Mouse (Mus musculus) CH12.LX (cell line): ENCODE measurements around the gene Klhl21. TPM values are rescaled to one million over a fixed set of nuclear protein-coding genes. Genes with fewer than 3 reads are reported as not detected.

Experiments used
- DNase-seq: peaks from one replicate; pipeline ENCODE4 v3.0.0-alpha.2; 2013; ENCODE audit errors: extremely low read depth
- H3K27ac ChIP-seq: 2 replicates; pipeline ENCODE4 v1.5.1; 2012; ENCODE audit warnings: low read depth, mild to moderate bottlenecking, control low read depth, moderate library complexity; ENCODE audit not compliant: insufficient read depth
- H3K27me3 ChIP-seq: replicated peaks from 2 replicates; pipeline ENCODE3; 2012; ENCODE audit warnings: inconsistent platforms
- H3K36me3 ChIP-seq, 2 experiments: replicated peaks in 1 of 2; 2 replicates each; pipeline versions ENCODE3 to v1.6.1; 2012; ENCODE audit warnings: inconsistent platforms in 1 of 2, low read length in 1 of 2, mild to moderate bottlenecking in 1 of 2, mixed read lengths in 1 of 2, moderate library complexity in 1 of 2; ENCODE audit not compliant: control insufficient read depth in 1 of 2, insufficient read depth in 1 of 2
- H3K4me1 ChIP-seq, 2 experiments: 2 replicates each; pipeline ENCODE4 v1.6.1; 2012; ENCODE audit warnings: inconsistent platforms in 1 of 2, moderate library complexity in 1 of 2; ENCODE audit not compliant: insufficient read depth in 2 of 2, control insufficient read depth in 1 of 2
- H3K4me2 ChIP-seq: 2 replicates; pipeline ENCODE4 v1.6.1; 2012; ENCODE audit warnings: low read depth, mild to moderate bottlenecking, control low read depth; ENCODE audit not compliant: poor library complexity, insufficient read depth, severe bottlenecking
- H3K4me3 ChIP-seq, 3 experiments: fragments of 150-350 bp in 1 of 3; sonication (generic) in 1 of 3; replicated peaks in 1 of 3; 2 replicates each; pipeline versions ENCODE3 to v1.5.1; 2011 to 2012; ENCODE audit warnings: low read depth in 2 of 3, low read length in 2 of 3, mild to moderate bottlenecking in 2 of 3, moderate library complexity in 2 of 3, control low read depth in 1 of 3, improper control_type of control experiment in 1 of 3, inconsistent platforms in 1 of 3, mixed read lengths in 1 of 3; ENCODE audit not compliant: poor library complexity in 1 of 3
- H3K79me2 ChIP-seq: replicated peaks from 2 replicates; pipeline ENCODE4 v1.6.1; 2012; ENCODE audit warnings: mild to moderate bottlenecking, moderate library complexity; ENCODE audit not compliant: control insufficient read depth, poor library complexity, insufficient read depth, severe bottlenecking; ENCODE audit errors: extremely low read depth
- H3K9ac ChIP-seq: 2 replicates; pipeline ENCODE4 v1.6.1; 2012; ENCODE audit warnings: low read depth, mild to moderate bottlenecking, control low read depth, moderate library complexity; ENCODE audit not compliant: insufficient read depth
- H3K9me3 ChIP-seq: replicated peaks from 2 replicates; pipeline ENCODE3; 2012; ENCODE audit warnings: low read length, inconsistent platforms, mixed read lengths
- CHD1 ChIP-seq: IDR thresholded peaks from 2 replicates; pipeline ENCODE4 v1.6.1; 2012; ENCODE audit warnings: low read depth, low read length, improper control_type of control experiment, inconsistent platforms
- CHD2 ChIP-seq: IDR thresholded peaks from 2 replicates; pipeline ENCODE4 v1.6.1; 2011; ENCODE audit warnings: low read length, improper control_type of control experiment
- CTCF ChIP-seq, 2 experiments: IDR thresholded peaks in 1 of 2; conservative IDR thresholded peaks in 1 of 2; 2 replicates each; pipeline ENCODE4 v1.5.1; 2011 to 2012; ENCODE audit warnings: low read depth in 2 of 2, low read length in 2 of 2, improper control_type of control experiment in 1 of 2, inconsistent platforms in 1 of 2, mild to moderate bottlenecking in 1 of 2, moderate library complexity in 1 of 2
- E2F4 ChIP-seq: IDR thresholded peaks from 2 replicates; pipeline ENCODE4 v1.6.1; 2011; ENCODE audit warnings: low read depth, low read length, improper control_type of control experiment; ENCODE audit not compliant: insufficient replicate concordance
- ELF1 ChIP-seq: IDR thresholded peaks from 2 replicates; pipeline ENCODE4 v1.6.1; 2014; ENCODE audit warnings: low read depth, mild to moderate bottlenecking, inconsistent platforms, low read length, improper control_type of control experiment
- EP300 ChIP-seq: IDR thresholded peaks from 2 replicates; pipeline ENCODE4 v1.6.1; 2011; ENCODE audit warnings: low read length, improper control_type of control experiment
- IRF4 ChIP-seq: IDR thresholded peaks from 2 replicates; pipeline ENCODE4 v1.6.1; 2014; ENCODE audit warnings: low read depth, mild to moderate bottlenecking, inconsistent platforms, low read length, improper control_type of control experiment
- MAFK ChIP-seq: IDR thresholded peaks from 2 replicates; pipeline ENCODE4 v1.6.1; 2011; ENCODE audit warnings: low read length, improper control_type of control experiment; ENCODE audit not compliant: insufficient replicate concordance
- MAX ChIP-seq: IDR thresholded peaks from 2 replicates; pipeline ENCODE4 v1.6.1; 2011; ENCODE audit warnings: low read length, improper control_type of control experiment
- MEF2A ChIP-seq: IDR thresholded peaks from 2 replicates; pipeline ENCODE4 v1.6.1; 2014; ENCODE audit warnings: low read depth, mild to moderate bottlenecking, inconsistent platforms, low read length, improper control_type of control experiment, borderline replicate concordance
- MXI1 ChIP-seq: IDR thresholded peaks from 2 replicates; pipeline ENCODE4 v1.6.1; 2011; ENCODE audit warnings: mild to moderate bottlenecking, low read depth, low read length, improper control_type of control experiment
- MYC ChIP-seq: IDR thresholded peaks from 2 replicates; pipeline ENCODE4 v1.6.1; 2011; ENCODE audit warnings: low read depth, mild to moderate bottlenecking, improper control_type of control experiment, low read length
- NELFE ChIP-seq: IDR thresholded peaks from 2 replicates; pipeline ENCODE4 v1.6.1; 2011; ENCODE audit warnings: low read depth, low read length, improper control_type of control experiment
- NRF1 ChIP-seq: IDR thresholded peaks from 2 replicates; pipeline ENCODE4 v1.6.1; 2014; ENCODE audit warnings: low read depth, mild to moderate bottlenecking, inconsistent platforms, low read length, improper control_type of control experiment, moderate library complexity
- POLR2A ChIP-seq: IDR thresholded peaks from 2 replicates; pipeline ENCODE4 v1.6.1; 2011; ENCODE audit warnings: low read depth, mild to moderate bottlenecking, improper control_type of control experiment, low read length
- RAD21 ChIP-seq: IDR thresholded peaks from 2 replicates; pipeline ENCODE4 v1.6.1; 2011; ENCODE audit warnings: low read depth, mild to moderate bottlenecking, low read length, improper control_type of control experiment, moderate library complexity
- RCOR1 ChIP-seq: conservative IDR thresholded peaks from 2 replicates; pipeline ENCODE4 v1.6.1; 2012; ENCODE audit warnings: low read depth, mild to moderate bottlenecking, inconsistent platforms, low read length, improper control_type of control experiment
- SIN3A ChIP-seq: IDR thresholded peaks from 2 replicates; pipeline ENCODE4 v1.6.1; 2012; ENCODE audit warnings: low read length, improper control_type of control experiment, inconsistent platforms
- TBP ChIP-seq: conservative IDR thresholded peaks from 2 replicates; pipeline ENCODE4 v1.6.1; 2011; ENCODE audit warnings: low read depth, low read length, improper control_type of control experiment
- TCF12 ChIP-seq: IDR thresholded peaks from 2 replicates; pipeline ENCODE4 v1.6.1; 2014; ENCODE audit warnings: low read depth, mild to moderate bottlenecking, inconsistent platforms, low read length, improper control_type of control experiment
- USF2 ChIP-seq: conservative IDR thresholded peaks from 2 replicates; pipeline ENCODE4 v1.6.1; 2011; ENCODE audit warnings: low read depth, low read length, improper control_type of control experiment
- ZMIZ1 ChIP-seq: IDR thresholded peaks from 2 replicates; pipeline ENCODE4 v1.6.1; 2012; ENCODE audit warnings: low read depth, mild to moderate bottlenecking, inconsistent platforms, low read length, improper control_type of control experiment
- ZNF384 ChIP-seq: IDR thresholded peaks from 2 replicates; pipeline ENCODE4 v1.6.1; 2012; ENCODE audit warnings: low read depth, low read length, improper control_type of control experiment, inconsistent platforms
- dilution Hi-C: fragments of 300-500 bp; cut with MboI; formaldehyde crosslinking; loops from 2 replicates; pipeline ENCODE4 v1.14.3; 2020; ENCODE audit warnings: low sequenced_read_pairs; ENCODE audit not compliant: extremely low pct_unique_long_range_greater_than_20kb, extremely low pct_ligation_motif_present
- in situ Hi-C: fragments of 300-500 bp; cut with MboI; formaldehyde crosslinking; loops from 3 replicates; pipeline ENCODE4 v1.14.3; 2019; ENCODE audit warnings: low sequenced_read_pairs, low pct_ligation_motif_present, low pct_unique_long_range_greater_than_20kb, mixed read lengths
- polyA plus RNA-seq: library from polyadenylated mRNA; unstranded; fragments of >175 nt; gene quantifications from 2 replicates; pipeline ENCODE4 v1.2.1, GENCODE M21; 2012; ENCODE audit warnings: low read depth; ENCODE audit not compliant: insufficient read length
- total RNA-seq, 2 experiments: library from RNA; depleted of rRNA; stranded (reverse); fragments of 300-350 nt in 1 of 2; fragments of >200 nt in 1 of 2; gene quantifications; 2 replicates each; pipeline ENCODE4 v1.2.3; 2012 to 2014

Klhl21 gene
- total and polyA plus RNA-seq, 3 experiments, result 4.4 to 9.4 (median 7.1) TPM

GRCm38 (mm10) chr4:152020024-152020423, 11.4 kb downstream of the Klhl21 start:
- Histone ChIP-seq H3K27ac (no peak overlapping the region), H3K36me3 (peaks cover 65 to 98% of the 10 kb centered on the region in 2 experiments), H3K9ac (no peak overlapping the region), H3K27me3 (no peaks in the 10 kb centered on the region), H3K4me2 (no peak overlapping the region), H3K4me1 (peaks cover 6 to 9% of the 10 kb centered on the region in 2 experiments; a peak in 3 of 4 replicates), H3K79me2 (peaks cover 3% of the 10 kb centered on the region; the same call in 1 of the 2 replicates), H3K9me3 (no peaks in the 10 kb centered on the region), H3K4me3 (no peak overlapping the region)
- dilution Hi-C loops (no loop called here), in situ Hi-C loops (no loop called here)
- TF ChIP-seq MAX, result no peak
- TF ChIP-seq NELFE, result no peak
- TF ChIP-seq MEF2A, result no peak
- DNase-seq, result no peak

GRCm38 (mm10) chr4:152021568-152022097, 13.0 kb downstream of the Klhl21 start:
- peaks cover 19% of the 10 kb centered on the region for H3K79me2 ChIP-seq
- TF ChIP-seq CHD1, result no peak
- TF ChIP-seq NRF1, result no peak
- no peak for TF ChIP-seq ZNF384
- no peak for TF ChIP-seq E2F4
- TF ChIP-seq TBP, result no peak
- no peak for TF ChIP-seq SIN3A
- no peak for TF ChIP-seq USF2
- TF ChIP-seq MAFK, result peak; percentile 85
- no peak for TF ChIP-seq EP300
- no peak for TF ChIP-seq RCOR1
- no peak for TF ChIP-seq POLR2A
- TF ChIP-seq TCF12, result no peak
- peak in 1 of 2 experiments; percentile 43; a peak in 2 of 4 replicates for TF ChIP-seq CTCF (conservative IDR thresholded peaks at IDR 0.05 in 1 of 2, IDR thresholded peaks at IDR 0.05 in 1 of 2; ENCODE audit: low read depth in 2 of 2, low read length in 2 of 2)
- no peak for TF ChIP-seq MXI1
- peak; percentile 7 for TF ChIP-seq RAD21
- no peak for TF ChIP-seq NELFE
- no peak for TF ChIP-seq MYC
- TF ChIP-seq IRF4, result no peak
- no peak for TF ChIP-seq ZMIZ1
- TF ChIP-seq CHD2, result no peak
- TF ChIP-seq ELF1, result no peak
- TF ChIP-seq, all 38 proteins: peak for 3
- Histone ChIP-seq H3K4me2 (no peak overlapping the region), H3K27me3 (no peaks in the 10 kb centered on the region), H3K27ac (no peak overlapping the region), H3K36me3 (peaks cover 59 to 97% of the 10 kb centered on the region in 2 experiments), H3K4me3 (no peak overlapping the region), H3K9ac (no peak overlapping the region), H3K9me3 (no peaks in the 10 kb centered on the region), H3K4me1 (peaks cover 11 to 22% of the 10 kb centered on the region in 2 experiments)
- dilution Hi-C loops, result no loop called here
- DNase-seq, result no peak
- in situ Hi-C loops, result no loop called here
